Mouse (Mus musculus): ENCODE measurements around the gene Olig3. TPM values are rescaled to one million over a fixed set of nuclear protein-coding genes. Genes with fewer than 3 reads are reported as not detected.
A peak's percentile ranks its signal among the peaks of the same experiment; 100 is the strongest.

Olig3 gene
- polyA plus RNA-seq, 1 experiment from 2014 or later: 36.6 TPM

DNA sequence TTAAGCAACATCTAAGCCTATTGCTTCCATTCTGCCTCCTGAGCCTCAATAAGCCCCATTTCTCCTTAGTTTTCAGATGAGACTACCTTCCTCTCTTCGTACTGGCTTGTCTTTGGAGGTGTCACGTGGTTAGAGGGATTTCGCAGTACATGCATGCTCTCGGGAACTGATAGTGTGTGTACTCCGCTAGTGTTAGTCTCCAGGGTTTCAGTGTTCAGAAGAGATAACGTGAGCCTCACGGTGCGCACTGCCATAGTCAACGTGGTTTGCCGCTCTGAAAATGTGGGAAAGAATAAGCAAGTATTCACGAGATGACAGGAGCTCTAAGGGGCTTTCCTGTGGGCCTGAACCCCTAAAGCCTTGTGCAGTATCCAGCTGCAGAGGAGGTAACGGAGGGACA, 41.1 kb downstream of the Olig3 start:
- Histone ChIP-seq H3K27me3 (ENCODE audit: control insufficient read depth, insufficient read depth, low read length) (no peaks in the 10 kb centered on the region), H3K9ac (ENCODE audit: low read length) (no peak overlapping the region), H3K27ac (ENCODE audit: low read depth, low read length) (no peak overlapping the region), H3K9me3 (ENCODE audit: control insufficient read depth, low read length) (no peaks in the 10 kb centered on the region), H3K4me2 (ENCODE audit: low read depth) (no peak overlapping the region), H3K4me3 (ENCODE audit: low read depth, low read length) (no peak overlapping the region), H3K4me1 (ENCODE audit: control insufficient read depth, insufficient read depth, low read length) (peaks cover 6% of the 10 kb centered on the region; the same call in 1 of the 2 replicates), H3K36me3 (ENCODE audit: control insufficient read depth, insufficient read depth, low read length) (no peaks in the 10 kb centered on the region)
- no peak for ATAC-seq (ENCODE audit: insufficient read depth, low FRiP score, low TSS enrichment)
- 81% methylated on average over 12 of the region's 12 CpGs for WGBS
- no peak for DNase-seq (ENCODE audit: low spot score)

DNA sequence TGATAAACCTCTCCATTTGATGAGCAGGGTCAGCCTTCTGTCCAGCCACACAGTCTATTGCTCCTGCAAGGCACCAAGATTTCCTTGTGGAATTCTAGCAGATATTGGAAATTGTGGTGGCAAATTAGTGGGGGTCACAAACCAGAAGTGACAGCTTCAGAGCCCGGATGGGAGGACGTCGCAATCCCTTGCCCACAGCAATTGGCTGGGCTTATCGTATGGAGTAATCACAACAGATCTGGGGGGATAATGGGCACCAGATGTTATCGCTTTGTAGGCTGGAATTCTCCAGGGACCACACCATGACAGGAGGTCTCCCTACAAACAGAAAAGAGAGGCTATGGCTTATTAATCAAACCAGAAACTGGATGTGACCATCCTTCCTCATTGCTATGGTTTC, 44.8 kb downstream of the Olig3 start:
- Histone ChIP-seq H3K9ac (ENCODE audit: low read length) (no peak overlapping the region), H3K36me3 (ENCODE audit: control insufficient read depth, insufficient read depth, low read length) (no peaks in the 10 kb centered on the region), H3K9me3 (ENCODE audit: control insufficient read depth, low read length) (no peaks in the 10 kb centered on the region), H3K4me3 (ENCODE audit: low read depth, low read length) (no peak overlapping the region), H3K4me2 (ENCODE audit: low read depth) (no peak overlapping the region), H3K27me3 (ENCODE audit: control insufficient read depth, insufficient read depth, low read length) (no peaks in the 10 kb centered on the region), H3K4me1 (ENCODE audit: control insufficient read depth, insufficient read depth, low read length) (peaks cover 6% of the 10 kb centered on the region; the same call in 1 of the 2 replicates), H3K27ac (ENCODE audit: low read depth, low read length) (no peak overlapping the region)
- peak; percentile 37 for DNase-seq (ENCODE audit: low spot score)
- 44% methylated on average over 5 of the region's 5 CpGs for WGBS
- 0 out of 2 replicates have a peak, but pooled peaks have one; percentile 63 for ATAC-seq (ENCODE audit: insufficient read depth, low FRiP score, low TSS enrichment)

DNA sequence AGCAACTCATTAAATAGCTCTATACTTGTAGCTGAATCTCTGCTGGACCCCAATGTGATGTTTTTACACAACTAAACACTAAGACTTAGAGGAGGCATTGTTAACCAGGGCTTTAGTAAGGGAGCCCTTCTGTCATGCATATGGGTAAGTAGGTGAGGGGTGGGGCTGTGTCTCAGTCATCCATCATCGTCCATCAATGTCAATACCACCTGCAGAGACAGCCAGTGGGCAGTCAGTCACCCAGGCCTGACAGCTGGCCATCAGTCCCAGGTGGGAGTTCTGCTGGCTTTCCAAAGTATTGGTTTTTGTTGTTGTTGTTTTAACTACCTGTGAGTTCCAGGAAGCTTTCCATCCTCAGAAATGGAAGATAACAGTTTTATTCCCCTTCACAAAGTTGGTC, 48.1 kb downstream of the Olig3 start:
- H3K36me3 ChIP-seq (ENCODE audit: control insufficient read depth, insufficient read depth, low read length): no peaks in the 10 kb centered on the region
- no peak for ATAC-seq (ENCODE audit: insufficient read depth, low FRiP score, low TSS enrichment)

DNA sequence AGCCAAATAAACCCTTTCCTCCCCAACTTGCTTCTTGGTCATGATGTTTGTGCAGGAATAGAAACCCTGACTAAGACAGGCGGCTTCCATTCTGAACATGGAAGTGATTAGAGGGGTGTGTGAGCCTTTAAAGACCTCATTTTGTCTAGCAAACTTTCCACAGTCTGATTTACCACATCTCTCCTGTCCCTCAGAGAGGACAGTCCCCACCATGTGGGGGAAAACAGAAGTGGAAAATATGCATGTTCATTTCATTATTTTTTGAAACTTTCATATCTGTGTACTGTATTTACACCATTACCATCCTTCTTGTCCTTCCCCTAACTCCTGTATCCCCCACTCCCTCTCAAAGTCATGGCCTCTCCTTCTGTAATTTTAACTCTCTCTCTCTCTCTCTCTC, 49.6 kb downstream of the Olig3 start:
- Histone ChIP-seq H3K27ac (ENCODE audit: low read depth, low read length) (no peak overlapping the region), H3K4me3 (ENCODE audit: low read depth, low read length) (no peak overlapping the region), H3K27me3 (ENCODE audit: control insufficient read depth, insufficient read depth, low read length) (no peaks in the 10 kb centered on the region), H3K4me2 (ENCODE audit: low read depth) (no peak overlapping the region), H3K9ac (ENCODE audit: low read length) (no peak overlapping the region), H3K9me3 (ENCODE audit: control insufficient read depth, low read length) (no peaks in the 10 kb centered on the region), H3K4me1 (ENCODE audit: control insufficient read depth, insufficient read depth, low read length) (peaks cover 3% of the 10 kb centered on the region; the same call in 1 of the 2 replicates), H3K36me3 (ENCODE audit: control insufficient read depth, insufficient read depth, low read length) (no peaks in the 10 kb centered on the region)
- 62% methylated on average over 1 of the region's 1 CpGs for WGBS
- DNase-seq (ENCODE audit: low spot score) (no peak), ATAC-seq (ENCODE audit: insufficient read depth, low FRiP score, low TSS enrichment) (no peak)

More for the DNA sequence above, 48.1 kb downstream of the Olig3 start:
- 13% methylated on average over 1 of the region's 1 CpGs for WGBS
- peaks cover 3% of the 10 kb centered on the region; the same call in 1 of the 2 replicates for H3K4me1 ChIP-seq (ENCODE audit: control insufficient read depth, insufficient read depth, low read length)
- no peak overlapping the region for H3K4me3 ChIP-seq (ENCODE audit: low read depth, low read length)
- H3K27ac ChIP-seq (ENCODE audit: low read depth, low read length): no peak overlapping the region
- no peak overlapping the region for H3K4me2 ChIP-seq (ENCODE audit: low read depth)
- no peak for DNase-seq (ENCODE audit: low spot score)
- no peak overlapping the region for H3K9ac ChIP-seq (ENCODE audit: low read length)
- H3K27me3 ChIP-seq (ENCODE audit: control insufficient read depth, insufficient read depth, low read length): no peaks in the 10 kb centered on the region
- no peaks in the 10 kb centered on the region for H3K9me3 ChIP-seq (ENCODE audit: control insufficient read depth, low read length)

DNA sequence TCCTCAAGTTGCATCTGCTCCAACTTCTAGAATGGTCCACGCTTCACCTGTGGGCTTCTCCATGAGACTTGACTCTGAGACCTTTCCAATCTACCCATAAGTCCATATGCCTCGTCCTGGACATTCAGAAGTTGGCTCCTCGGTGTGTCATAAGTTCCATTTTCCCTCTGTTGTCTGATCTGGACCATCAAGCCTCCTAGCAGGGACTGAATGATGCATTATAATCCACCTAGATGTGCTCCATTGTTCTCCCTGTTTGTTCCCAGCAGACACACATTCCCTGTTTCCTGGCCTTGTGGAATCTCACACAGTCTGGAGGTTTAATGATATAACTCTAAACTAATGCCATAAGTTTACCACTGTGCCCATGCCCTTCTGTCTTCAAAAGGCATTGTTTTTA, 50.8 kb downstream of the Olig3 start:
- DNase-seq (ENCODE audit: low spot score): no peak
- H3K36me3 ChIP-seq (ENCODE audit: control insufficient read depth, insufficient read depth, low read length): no peaks in the 10 kb centered on the region
- H3K9me3 ChIP-seq (ENCODE audit: control insufficient read depth, low read length): no peaks in the 10 kb centered on the region
- 92% methylated on average over 3 of the region's 3 CpGs for WGBS
- no peak overlapping the region for H3K4me2 ChIP-seq (ENCODE audit: low read depth)
- H3K4me3 ChIP-seq (ENCODE audit: low read depth, low read length): no peak overlapping the region
- ATAC-seq (ENCODE audit: insufficient read depth, low FRiP score, low TSS enrichment): no peak
- no peak overlapping the region for H3K27ac ChIP-seq (ENCODE audit: low read depth, low read length)
- H3K9ac ChIP-seq (ENCODE audit: low read length): no peak overlapping the region
- no peaks in the 10 kb centered on the region for H3K27me3 ChIP-seq (ENCODE audit: control insufficient read depth, insufficient read depth, low read length)
- H3K4me1 ChIP-seq (ENCODE audit: control insufficient read depth, insufficient read depth, low read length): no peaks in the 10 kb centered on the region

Other genes starting within 250 kb of the Olig3 start
- gene Ifngr1, start 235.4 kb downstream of the Olig3 start, polyA plus RNA-seq (2014; fragmentation: Nextera tagmentation; extraction: Ambion mirVana): 32.2 and 34.3 TPM in 2 replicates